Mouse (Mus musculus): ENCODE data around the gene Gfra1. TPM values are rescaled to one million over a fixed set of nuclear protein-coding genes. Genes with fewer than 3 reads are reported as not detected.
A peak's percentile ranks its signal among the peaks of the same experiment; 100 is the strongest.

Gene Gfra1
- polyA plus RNA-seq, 1 experiment from 2014 or later: 24.0 TPM

DNA sequence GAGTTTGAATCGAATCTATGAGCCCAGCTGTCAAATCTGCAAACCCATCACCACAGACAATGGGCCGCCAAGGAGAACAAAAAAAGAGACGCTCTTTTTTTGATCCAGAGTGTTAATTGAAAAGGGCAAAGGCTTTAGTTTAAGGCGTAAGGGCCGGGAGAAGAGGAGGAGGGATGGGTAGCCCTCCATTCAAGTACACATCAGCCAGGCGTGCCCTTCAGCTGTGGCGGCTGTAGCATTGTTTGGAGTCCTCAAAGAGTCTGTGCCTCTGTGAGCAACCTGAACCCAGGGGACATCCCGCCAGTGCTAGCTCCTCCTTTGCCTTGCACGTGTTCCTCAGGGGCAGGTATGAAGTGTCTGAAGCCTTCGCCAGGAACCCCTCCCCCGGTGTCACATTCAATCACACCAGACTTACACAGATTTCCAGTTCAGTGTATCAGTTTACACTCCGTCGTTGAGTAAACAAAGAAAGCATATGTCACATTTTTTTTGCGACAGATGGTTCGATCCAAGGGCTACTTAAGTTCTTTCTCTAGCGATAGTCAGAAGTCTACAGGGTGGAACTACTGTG is 867 bp upstream of the Gfra1 start:
- no peak for ATAC-seq (ENCODE audit: insufficient number of reproducible peaks, insufficient read depth, low FRiP score, low TSS enrichment, low read depth)
- Histone ChIP-seq H3K27me3 (peaks cover 84% of the 10 kb centered on the region), H3K27ac (no peak overlapping the region), H3K9me3 (no peaks in the 10 kb centered on the region), H3K4me1 (peaks cover 60% of the 10 kb centered on the region), H3K36me3 (no peaks in the 10 kb centered on the region), H3K4me3 (peak overlapping the region; percentile 53), H3K9ac (peak overlapping the region; percentile 65; the same call in 1 of the 2 replicates), H3K4me2 (peak overlapping the region; percentile 95)
- WGBS: 3% methylated on average over 16 of the region's 16 CpGs

DNA sequence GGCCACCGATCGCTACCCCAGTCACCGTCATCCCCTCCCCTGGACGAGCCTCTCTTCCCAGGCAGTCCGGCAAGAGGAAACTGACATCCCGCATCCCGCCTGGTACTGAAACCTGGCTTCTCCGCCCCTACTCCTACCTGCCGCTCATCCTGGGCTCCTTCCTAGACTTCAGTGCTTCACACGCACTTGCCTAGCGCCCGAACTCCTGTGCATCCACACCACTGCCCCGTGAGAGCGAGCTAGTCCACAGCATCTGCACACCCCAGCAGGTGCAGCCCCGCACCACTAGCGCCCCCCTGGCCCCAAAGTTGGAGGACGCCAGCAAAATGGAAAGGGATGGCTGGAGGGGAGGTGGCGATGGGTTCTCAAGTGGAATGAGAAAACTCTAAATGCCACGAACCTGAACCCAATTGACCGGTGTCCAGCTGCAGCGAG is 631 bp downstream of the Gfra1 start:
- Histone ChIP-seq H3K9ac (peak overlapping the region; percentile 65), H3K27me3 (peaks cover 86% of the 10 kb centered on the region), H3K27ac (no peak overlapping the region), H3K4me1 (peaks cover 69% of the 10 kb centered on the region), H3K4me3 (peak overlapping the region; percentile 53), H3K9me3 (no peaks in the 10 kb centered on the region), H3K4me2 (peak overlapping the region; percentile 95), H3K36me3 (no peaks in the 10 kb centered on the region)
- WGBS: under 1% methylated on average over 21 of the region's 21 CpGs
- no peak for ATAC-seq (ENCODE audit: insufficient number of reproducible peaks, insufficient read depth, low FRiP score, low TSS enrichment, low read depth)

DNA sequence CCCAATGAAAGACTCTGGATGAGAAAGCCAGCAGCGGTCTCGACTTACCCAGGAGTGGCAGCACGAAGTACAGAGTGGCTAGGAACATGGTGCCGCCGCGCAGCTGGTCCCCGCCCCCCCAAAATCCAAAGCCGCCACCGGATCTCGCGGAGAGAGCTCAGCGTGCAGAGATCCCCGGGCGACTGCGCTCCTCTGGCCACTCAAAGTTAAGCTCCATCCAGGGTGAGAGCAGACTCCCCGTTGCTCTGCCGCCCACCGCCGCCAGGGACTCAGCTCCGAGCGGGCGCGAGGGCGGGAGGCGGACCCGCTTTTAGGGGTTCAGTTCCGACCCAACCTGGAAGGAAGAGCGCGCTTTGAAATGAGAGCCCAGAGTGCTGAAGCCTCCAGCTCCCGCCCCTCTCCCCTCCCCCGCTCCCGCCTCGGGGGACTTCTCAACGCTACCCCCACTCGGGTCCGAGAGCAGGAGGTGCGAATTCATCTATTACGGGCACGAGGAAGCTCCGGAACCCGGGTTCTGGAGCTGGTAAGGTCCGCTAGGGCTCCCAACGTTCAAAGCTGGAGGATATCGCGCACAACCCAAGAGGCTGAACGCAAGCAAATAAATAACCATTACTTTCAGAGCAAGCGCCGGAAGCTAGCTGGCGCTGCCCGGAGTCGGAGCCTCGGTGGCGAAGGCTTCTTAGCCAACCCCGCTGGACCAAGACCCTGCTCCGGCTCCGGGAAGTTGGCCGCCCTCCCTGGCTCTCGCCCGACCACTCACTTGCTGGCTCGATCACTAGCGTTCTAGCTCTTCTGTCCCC is 1.2 kb downstream of the Gfra1 start:
- peaks cover 82% of the 10 kb centered on the region for H3K27me3 ChIP-seq
- H3K9ac ChIP-seq: peak overlapping the region; percentile 65

DNA sequence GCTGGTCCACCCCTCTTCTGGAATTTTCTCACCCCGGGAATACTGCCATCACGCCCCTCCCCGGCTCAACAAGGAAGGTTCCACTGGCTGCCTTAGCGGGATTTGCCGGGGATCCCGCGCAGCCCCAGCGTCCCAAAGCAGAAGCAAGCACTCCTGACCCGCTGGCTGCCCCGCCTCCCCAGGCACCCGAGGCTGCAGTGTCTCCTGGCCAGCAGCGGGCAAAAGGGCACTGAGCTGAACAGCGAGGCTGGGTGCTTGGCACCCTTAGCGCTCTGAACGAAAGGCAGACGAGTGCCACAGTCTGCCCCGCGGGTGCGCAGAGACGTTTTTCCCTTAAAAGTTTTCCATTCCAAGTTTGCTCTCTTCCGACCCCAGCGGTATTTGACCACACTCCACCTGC is 2.1 kb downstream of the Gfra1 start:
- Histone ChIP-seq H3K4me1 (peaks cover 70% of the 10 kb centered on the region), H3K27me3 (peaks cover 76% of the 10 kb centered on the region), H3K9me3 (no peaks in the 10 kb centered on the region), H3K36me3 (no peaks in the 10 kb centered on the region), H3K4me2 (peak overlapping the region; percentile 95), H3K4me3 (peak overlapping the region; percentile 53), H3K27ac (no peak overlapping the region), H3K9ac (peak overlapping the region; percentile 65)
- under 1% methylated on average over 22 of the region's 22 CpGs for WGBS
- no peak for ATAC-seq (ENCODE audit: insufficient number of reproducible peaks, insufficient read depth, low FRiP score, low TSS enrichment, low read depth)

More for the DNA sequence above, 1.2 kb downstream of the Gfra1 start:
- H3K36me3 ChIP-seq: no peaks in the 10 kb centered on the region
- H3K4me2 ChIP-seq: peak overlapping the region; percentile 95
- WGBS: under 1% methylated on average over 61 of the region's 61 CpGs
- H3K9me3 ChIP-seq: no peaks in the 10 kb centered on the region
- H3K4me1 ChIP-seq: peaks cover 70% of the 10 kb centered on the region
- H3K4me3 ChIP-seq: peak overlapping the region; percentile 53
- no peak overlapping the region for H3K27ac ChIP-seq
- ATAC-seq (ENCODE audit: insufficient number of reproducible peaks, insufficient read depth, low FRiP score, low TSS enrichment, low read depth): no peak

DNA sequence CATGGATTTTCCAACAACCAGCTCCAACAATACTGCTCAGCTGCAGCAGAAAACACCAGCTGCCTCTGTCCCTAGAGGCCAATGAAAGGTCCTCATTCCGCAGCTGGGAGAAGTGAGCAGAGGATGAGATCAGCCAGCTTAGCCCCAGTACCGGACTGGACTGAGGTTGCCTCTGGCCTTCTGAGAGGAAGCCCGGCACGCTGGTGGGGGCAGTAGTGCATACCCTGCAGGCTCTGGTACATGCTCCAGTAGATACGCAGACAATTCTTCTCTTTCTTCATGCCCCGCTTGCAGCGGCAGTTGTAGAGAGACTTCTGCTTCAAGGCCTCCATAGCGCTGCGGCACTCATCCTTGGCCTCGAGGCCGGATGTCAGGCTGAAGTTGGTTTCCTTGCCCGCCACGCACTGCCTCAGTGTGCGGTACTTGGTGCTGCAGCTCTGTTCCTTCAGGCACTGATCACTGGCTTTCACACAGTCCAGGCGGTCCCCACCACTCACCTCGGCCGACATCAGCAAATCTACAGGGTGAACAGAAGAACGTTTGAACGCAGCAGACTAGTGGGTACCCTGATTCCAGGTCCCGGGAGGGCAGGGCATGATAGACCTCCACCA is 2.7 kb downstream of the Gfra1 start:
- whole genome bisulfite sequencing: 2% methylated on average over 20 of the region's 20 CpGs
- peak overlapping the region; percentile 53 for H3K4me3 ChIP-seq
- H3K9me3 ChIP-seq: no peaks in the 10 kb centered on the region
- H3K4me1 ChIP-seq: peaks cover 70% of the 10 kb centered on the region
- H3K9ac ChIP-seq: peak overlapping the region; percentile 65; the same call in 1 of the 2 replicates
- H3K27ac ChIP-seq: no peak overlapping the region
- no peaks in the 10 kb centered on the region for H3K36me3 ChIP-seq
- peak overlapping the region; percentile 95 for H3K4me2 ChIP-seq
- no peak for ATAC-seq (ENCODE audit: insufficient number of reproducible peaks, insufficient read depth, low FRiP score, low TSS enrichment, low read depth)
- peaks cover 71% of the 10 kb centered on the region for H3K27me3 ChIP-seq

DNA sequence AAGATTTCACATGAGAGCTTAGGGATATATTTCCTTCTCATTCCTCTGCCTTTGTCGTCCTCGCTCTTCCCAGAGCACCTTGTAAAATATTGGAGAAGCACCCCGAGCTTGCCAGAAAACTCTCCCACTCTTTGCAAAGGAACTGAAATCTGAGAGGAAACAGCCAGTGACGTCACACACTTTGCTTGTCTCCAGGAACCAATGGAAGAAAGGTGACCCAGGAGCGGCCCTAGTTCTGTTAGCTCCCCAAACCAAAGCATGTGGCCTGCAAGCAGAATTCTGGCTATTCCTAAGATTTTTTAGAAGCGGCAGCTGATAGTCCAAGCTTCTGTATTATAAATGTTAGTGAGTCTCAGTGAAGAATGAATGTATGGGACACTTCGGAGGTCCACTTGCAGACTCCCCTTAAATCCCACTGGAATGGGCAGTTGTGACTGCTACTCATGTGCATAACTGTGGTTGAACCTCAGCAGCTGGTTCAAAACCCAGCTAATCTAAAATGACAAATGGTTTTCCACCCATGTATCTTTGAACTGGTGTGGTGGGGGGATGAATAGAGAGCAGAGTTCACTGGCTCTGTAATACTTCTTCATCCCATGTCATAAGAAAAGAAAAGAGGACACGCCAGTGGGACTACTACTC is 3.4 kb downstream of the Gfra1 start:
- Histone ChIP-seq H3K9ac (no peak overlapping the region), H3K9me3 (no peaks in the 10 kb centered on the region), H3K4me3 (no peak overlapping the region), H3K27ac (no peak overlapping the region), H3K27me3 (peaks cover 66% of the 10 kb centered on the region), H3K4me1 (peaks cover 70% of the 10 kb centered on the region), H3K4me2 (peak overlapping the region; percentile 95), H3K36me3 (no peaks in the 10 kb centered on the region)
- no peak for ATAC-seq (ENCODE audit: insufficient number of reproducible peaks, insufficient read depth, low FRiP score, low TSS enrichment, low read depth)
- 42% methylated on average over 8 of the region's 8 CpGs for WGBS

DNA sequence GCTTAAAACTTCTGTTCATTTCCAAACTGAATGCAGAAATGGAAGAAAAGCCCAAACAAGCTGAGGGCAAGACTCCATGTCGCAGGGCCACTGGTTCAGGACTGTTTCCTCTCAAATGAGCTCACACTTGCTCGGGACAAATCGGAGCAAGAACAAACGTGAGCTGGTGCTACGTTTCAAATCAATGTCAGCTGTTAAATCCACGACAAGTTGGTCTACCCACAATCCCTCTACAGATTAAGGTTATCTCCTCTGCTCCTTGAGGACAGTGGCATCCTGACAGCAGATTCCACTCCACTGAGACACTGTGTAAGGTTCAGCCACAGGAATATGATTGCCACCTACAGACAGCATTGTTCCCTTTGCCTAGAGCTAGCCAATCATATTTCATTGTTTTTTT is 4.4 kb downstream of the Gfra1 start:
- no peak overlapping the region for H3K4me3 ChIP-seq
- 16% methylated on average over 6 of the region's 6 CpGs for WGBS
- peak overlapping the region; percentile 95 for H3K4me2 ChIP-seq
- no peaks in the 10 kb centered on the region for H3K9me3 ChIP-seq
- H3K36me3 ChIP-seq: no peaks in the 10 kb centered on the region
- peaks cover 59% of the 10 kb centered on the region for H3K27me3 ChIP-seq
- no peak for ATAC-seq (ENCODE audit: insufficient number of reproducible peaks, insufficient read depth, low FRiP score, low TSS enrichment, low read depth)
- H3K4me1 ChIP-seq: peaks cover 64% of the 10 kb centered on the region
- no peak overlapping the region for H3K27ac ChIP-seq
- no peak overlapping the region for H3K9ac ChIP-seq

DNA sequence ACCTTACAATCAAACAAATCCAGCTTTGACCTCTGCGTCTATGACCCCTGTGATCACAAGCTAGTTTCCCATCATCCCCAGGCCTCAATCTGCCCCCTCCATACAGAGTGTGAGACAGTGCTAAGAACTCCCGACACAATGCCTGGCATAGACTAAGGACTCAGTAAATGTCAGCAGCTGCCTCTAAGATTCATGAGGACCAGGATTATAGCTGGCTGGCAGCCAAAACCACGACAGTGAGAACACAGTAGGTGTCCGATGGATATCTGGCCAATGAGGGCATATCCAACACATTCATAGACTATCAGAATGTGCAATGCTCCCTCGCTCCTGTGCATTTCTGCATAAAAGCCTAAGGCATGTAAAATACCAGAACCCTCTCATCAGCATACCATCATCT is 5.0 kb downstream of the Gfra1 start:
- Histone ChIP-seq H3K4me2 (peak overlapping the region; percentile 95), H3K27me3 (peaks cover 55% of the 10 kb centered on the region), H3K9ac (no peak overlapping the region)

DNA sequence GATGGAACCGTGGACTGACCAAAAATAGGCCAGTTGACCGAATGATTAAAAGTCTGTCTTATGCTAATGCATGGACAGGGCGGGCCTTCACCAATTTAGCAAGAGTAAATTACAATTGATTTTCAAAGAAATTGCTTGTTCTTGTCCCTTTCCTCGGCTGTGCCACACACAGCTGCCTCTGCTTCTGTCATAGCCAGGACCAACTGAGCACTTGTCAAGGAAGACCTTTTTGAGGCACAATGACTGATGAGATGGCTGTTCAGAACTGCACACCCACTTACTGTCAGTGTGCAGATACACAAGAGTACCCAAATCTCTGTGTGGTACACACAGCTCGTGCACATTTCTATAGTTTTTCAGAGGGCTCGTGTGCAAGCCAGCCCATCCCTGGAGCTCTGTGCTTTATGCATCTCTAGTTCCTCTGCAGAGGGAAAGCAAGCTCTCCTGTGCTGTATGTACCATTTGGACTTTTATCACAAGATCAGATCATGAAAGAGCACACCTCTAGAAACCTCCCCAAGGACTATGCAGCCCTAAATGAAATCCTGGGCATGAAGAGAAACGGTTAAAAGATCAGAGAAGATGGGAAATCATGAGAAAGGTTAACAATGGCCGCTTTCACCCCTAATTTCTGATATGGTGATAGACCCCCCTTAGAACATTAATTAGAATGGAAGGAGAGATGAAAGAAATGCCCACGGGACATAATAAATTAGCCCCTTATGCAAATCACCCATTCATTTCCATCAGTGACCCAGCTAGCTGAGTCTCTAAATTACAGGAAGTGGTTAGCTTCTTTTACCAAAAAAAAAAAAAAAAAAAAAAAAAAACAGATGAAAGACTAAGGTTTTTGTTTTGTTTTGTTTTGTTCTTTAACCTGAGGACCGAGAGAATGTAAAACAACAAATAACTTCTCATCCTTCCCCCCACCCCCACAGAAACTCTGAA is 12.7 kb downstream of the Gfra1 start:
- no peak for ATAC-seq (ENCODE audit: insufficient number of reproducible peaks, insufficient read depth, low FRiP score, low TSS enrichment, low read depth)
- H3K36me3 ChIP-seq: no peaks in the 10 kb centered on the region
- peaks cover 12% of the 10 kb centered on the region for H3K27me3 ChIP-seq
- no peaks in the 10 kb centered on the region for H3K9me3 ChIP-seq
- H3K27ac ChIP-seq: no peak overlapping the region
- H3K4me1 ChIP-seq: peaks cover 5% of the 10 kb centered on the region; the same call in 1 of the 2 replicates
- WGBS: 49% methylated on average over 10 of the region's 10 CpGs
- no peak overlapping the region for H3K9ac ChIP-seq
- H3K4me3 ChIP-seq: no peak overlapping the region
- no peak overlapping the region for H3K4me2 ChIP-seq

More for the DNA sequence above, 5.0 kb downstream of the Gfra1 start:
- H3K9me3 ChIP-seq: no peaks in the 10 kb centered on the region
- 31% methylated on average over 5 of the region's 5 CpGs for WGBS
- H3K4me3 ChIP-seq: no peak overlapping the region
- ATAC-seq (ENCODE audit: insufficient number of reproducible peaks, insufficient read depth, low FRiP score, low TSS enrichment, low read depth): no peak
- peaks cover 57% of the 10 kb centered on the region for H3K4me1 ChIP-seq
- H3K36me3 ChIP-seq: no peaks in the 10 kb centered on the region
- no peak overlapping the region for H3K27ac ChIP-seq

DNA sequence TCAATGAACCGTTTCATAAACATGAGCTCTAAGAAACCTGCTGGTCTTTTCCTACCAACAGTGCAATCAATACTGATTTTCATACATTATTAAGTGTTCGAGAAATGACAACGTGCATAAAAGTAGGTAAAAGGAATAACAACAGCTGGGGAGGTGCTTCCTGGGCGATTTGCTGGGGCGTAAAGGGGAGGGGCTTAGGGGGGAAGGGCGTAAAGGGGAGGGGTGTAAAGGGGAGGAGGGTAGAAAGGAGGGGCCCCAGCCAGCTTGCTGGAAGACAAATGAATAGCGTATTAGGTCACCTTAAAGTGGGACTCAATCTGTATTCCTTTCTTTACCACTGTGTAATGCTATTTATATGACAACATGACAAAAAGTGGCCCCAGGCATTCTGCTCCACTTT is 13.9 kb downstream of the Gfra1 start:
- Histone ChIP-seq H3K27ac (no peak overlapping the region), H3K4me1 (peaks cover 15% of the 10 kb centered on the region), H3K9ac (no peak overlapping the region), H3K4me3 (no peak overlapping the region), H3K9me3 (no peaks in the 10 kb centered on the region), H3K36me3 (no peaks in the 10 kb centered on the region), H3K27me3 (peaks cover 12% of the 10 kb centered on the region), H3K4me2 (no peak overlapping the region)
- WGBS: 63% methylated on average over 7 of the region's 7 CpGs
- no peak for ATAC-seq (ENCODE audit: insufficient number of reproducible peaks, insufficient read depth, low FRiP score, low TSS enrichment, low read depth)
